Mouse (Mus musculus): ENCODE measurements around the gene Cbx4. TPM values are rescaled to one million over a fixed set of nuclear protein-coding genes. Genes with fewer than 3 reads are reported as not detected.

Cbx4 gene
- total RNA-seq, 2 experiments from 2014 or later = 57.3 to 59.4 TPM

DNA sequence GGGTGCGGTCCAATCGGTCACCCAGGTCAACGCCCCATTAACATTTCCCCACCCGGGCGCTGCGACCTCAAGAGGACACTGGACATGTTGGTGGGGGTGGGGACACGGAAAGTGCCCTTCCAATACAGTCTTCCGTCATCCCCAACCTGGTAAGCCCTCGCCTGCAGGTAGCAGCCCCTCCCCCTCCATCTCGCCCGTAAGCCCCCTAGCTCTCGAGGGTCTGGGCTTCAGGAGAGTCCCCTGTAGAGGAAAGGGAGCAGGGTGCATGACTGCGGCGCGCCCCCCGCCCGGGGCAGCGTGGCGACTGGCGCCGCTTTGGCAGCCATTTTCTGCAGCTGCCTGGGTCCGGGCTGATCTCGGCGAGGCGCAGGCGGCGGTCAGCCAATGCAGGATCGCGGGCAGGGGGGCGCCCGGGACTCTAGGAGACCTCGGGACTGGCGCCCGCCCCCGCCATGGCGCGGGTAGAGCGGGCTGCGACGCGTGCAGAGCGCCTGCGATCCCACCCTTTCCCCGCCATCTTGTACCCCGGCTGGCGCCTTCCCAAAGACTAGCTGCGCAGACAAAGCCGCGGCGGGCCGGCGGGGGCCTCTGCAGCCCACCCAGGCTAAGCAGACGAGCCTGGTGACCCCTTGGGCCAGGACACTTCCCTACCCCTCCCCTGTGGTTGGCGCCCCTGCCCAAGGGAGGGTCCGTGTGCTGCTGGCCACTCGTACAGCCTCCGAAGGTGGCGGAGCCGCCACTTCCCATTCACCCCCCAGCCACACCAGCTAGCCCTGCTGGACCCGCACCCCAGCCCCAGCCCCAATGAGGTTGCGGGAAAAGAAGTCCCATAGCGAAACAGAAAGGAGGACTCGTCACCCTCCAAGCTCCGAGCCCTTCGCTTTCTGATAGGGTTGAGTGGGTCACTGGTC, 29.5 kb downstream of the Cbx4 start:
- peak in 1 of 2 experiments; percentile 63 for DNase-seq

DNA sequence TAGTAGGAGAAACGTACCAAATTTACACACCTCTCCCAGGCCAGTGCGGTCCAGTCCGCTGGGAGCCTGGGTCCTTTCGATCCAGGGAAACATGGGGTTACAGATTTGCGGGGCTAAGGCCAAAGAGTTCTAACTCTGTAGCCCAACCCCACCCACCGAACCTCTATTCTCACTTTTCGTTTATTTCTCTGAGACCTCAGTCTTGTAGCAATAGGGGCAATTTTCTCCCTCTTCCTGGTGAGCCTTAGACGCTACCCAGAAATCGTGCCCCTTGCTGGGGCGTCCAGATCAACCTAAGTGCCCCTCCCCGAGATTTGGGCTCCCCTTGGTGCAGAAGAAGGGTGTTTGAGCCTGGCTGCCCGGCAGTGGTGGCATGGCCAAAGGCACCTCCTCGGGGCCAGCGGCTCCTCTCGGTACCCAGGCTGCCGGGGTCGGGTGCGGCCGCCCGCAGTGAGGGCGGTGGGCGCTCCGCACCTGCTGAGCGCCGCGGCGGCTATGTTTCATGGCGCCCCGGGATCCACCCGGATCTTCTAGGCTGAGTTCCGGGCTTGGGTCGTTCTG, 30.4 kb downstream of the Cbx4 start:
- DNase-seq = peak; percentile 27 to 38

DNA sequence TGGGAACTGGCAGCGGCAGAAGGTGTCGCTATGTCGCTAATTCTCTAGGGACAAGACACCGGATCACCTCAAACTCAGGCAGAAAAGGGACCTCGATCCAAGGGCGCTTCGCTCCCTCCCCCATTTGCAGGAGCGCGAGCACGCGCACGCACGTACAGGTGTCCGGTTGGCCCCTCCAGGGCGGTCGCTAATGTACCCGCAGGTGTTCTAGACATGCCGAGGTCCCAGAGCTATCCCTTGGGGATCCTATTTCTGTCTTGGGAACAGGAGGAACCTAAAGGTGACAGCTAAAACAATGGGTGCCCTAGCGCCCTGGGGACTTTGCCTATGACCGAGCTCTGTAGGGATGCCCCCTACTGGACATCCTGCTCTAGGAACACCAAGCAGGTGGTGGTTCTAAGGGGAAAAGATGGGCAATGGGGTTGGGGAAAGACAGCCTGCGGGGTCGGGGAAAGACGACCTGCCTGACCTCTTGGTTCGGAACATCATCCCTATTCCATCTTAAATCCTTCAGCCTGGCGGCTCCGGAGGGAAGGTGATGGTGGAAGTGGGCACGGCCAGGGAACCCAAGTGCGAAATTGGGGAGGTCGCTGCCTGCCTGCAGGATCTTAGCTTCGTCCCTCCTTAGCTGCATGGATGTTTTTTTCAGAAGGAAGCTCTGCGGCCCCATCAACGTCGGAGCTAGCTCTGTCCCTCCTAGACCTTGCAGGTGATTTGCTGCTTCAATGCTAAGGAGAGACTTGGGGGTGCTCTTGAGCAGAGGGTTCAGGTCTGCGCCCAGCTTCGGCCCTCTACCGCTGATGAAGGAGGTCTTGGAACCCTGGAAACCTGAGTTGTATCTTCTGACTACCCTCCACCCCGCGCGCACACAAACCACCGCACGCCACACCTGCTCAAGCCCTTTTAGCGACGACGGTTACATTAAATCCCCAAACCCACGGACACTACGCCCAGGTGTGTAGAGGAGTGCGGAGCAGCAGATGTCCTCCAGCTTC, 31.4 kb downstream of the Cbx4 start:
- peak; percentile 26 to 36 for DNase-seq

DNA sequence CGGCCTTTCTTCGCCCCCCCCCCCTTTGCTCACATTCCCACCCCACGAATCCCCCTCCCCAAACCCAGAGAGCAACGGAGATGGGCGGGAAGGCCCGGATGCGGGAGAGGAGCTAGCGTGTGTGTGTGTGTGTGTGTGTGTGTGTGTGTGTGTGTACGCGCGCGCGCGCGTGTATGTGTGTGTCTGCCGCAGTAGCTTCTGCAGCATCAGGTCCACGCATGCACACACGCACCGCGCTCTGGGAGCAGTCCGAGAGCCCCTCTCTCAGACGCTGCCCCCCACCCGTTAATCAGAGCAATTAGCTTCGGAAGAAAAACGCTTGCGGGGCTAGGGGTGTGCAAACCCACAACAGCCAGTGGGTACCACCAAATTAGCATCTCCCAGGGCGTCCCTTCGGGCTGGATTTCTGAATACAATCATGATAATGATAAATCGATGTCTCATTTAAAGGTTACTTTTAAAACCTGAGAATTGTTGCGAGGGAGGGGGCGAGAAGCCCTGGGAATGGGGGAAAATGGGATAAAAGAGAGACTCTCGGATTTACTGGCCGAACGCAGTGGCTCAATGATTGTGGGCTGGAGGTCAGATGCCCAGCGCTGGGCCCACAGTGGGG, 32.2 kb downstream of the Cbx4 start:
- DNase-seq = peak; percentile 38 to 51

DNA sequence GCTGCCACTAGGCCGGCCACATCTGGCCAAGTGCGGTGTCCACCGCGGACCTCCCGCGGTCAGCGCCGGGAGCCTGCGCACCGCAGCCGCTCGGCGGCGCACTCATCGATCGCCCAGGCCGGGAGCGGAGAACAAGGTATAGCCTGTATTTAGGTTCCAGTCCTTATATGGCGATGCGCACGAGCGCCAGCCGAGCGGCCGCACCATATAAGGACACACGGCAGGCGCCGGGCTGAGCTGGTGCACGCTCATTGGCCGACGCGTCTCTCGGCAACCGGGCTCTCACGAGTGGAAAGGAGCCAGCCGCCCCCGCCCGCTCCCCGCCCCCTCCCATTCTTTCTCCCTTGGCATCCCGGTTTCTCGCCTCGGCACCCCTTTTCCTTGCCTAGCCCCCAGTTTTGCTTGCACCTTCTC, 32.8 kb downstream of the Cbx4 start:
- DNase-seq = peak; percentile 81 to 84

DNA sequence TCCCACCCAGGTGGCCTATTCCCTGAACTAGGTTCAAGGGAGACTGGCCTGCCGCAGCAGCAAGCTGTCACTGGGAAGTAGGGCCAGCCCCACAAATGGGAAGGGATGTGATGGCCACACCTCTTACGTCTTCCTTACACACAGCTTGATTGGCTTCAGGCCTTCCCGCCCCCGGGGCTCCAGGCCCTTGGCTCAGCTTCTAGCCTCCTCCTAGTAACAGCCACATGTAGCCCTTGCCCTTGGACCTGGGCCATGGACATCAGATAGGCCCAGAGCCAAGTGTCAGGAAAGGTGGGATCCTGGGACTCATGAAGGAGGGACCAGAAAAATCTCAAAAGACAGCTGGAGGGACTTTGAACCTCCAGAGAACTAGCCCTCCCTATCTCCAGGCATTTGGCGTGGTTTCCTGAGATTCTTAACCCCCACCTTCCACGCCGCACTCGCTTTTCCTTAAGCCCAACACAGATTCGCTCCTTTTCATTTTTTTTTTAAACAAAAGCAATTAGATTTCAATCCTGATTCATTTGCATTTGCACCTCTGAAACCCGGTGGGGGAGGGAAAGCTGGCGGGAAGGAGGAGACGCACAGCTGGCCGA, 33.3 kb downstream of the Cbx4 start:
- peak in 1 of 2 experiments; percentile 21 for DNase-seq

DNA sequence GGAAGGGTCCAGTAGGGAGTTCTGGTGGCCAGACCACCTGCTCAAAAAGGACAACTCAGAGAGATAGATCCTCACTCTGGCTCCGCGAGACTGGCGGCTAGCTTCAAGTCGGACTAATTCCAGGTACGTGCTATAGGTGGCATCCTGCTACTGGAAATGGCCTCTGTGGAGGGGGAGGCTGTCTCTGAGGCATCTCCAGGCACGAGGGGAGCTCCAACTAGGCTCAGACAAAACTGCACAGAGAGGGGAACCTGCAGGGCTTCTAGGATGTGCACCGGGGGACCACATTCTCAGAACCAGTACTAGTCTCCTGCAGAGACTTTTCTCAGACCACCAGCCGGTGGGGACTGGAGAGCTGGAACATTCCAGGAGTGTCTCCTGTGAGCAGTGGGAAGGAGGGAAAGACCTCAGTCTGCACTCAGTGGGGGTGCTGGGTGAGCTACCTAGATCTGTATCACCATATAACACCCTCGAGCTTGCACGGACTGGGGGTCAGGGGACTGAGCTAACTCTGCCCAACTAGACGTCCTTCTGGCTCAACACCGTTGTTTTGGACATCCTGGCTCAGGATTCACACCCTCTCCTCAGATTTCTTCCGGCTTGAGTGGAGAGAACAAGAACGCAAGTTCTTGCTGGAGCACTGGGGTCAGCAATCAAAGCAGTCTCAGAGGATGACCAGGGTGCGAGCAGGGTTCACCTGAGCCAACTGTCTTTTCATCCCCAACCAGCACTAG, 33.9 kb downstream of the Cbx4 start:
- peak; percentile 34 to 42 for DNase-seq

DNA sequence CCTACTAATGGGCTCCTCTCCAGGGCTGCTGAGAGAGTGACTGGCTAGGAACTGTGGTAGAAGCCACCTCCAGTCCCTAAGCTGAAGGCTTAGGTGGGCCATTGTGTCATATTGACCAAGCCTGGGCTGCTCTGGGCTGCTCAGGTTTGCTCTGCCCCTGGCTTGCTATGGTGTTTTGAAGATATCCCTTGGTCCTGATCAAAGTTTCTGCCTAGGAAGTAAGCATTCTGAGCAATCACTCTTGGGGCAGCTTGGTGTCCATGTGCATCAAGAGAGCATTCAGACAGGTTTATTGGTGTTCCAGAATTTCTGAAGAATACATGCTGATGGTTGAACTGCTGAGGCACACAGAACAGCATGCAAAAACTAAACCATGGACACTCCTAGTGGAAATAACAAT, 34.6 kb downstream of the Cbx4 start:
- no peak for DNase-seq

DNA sequence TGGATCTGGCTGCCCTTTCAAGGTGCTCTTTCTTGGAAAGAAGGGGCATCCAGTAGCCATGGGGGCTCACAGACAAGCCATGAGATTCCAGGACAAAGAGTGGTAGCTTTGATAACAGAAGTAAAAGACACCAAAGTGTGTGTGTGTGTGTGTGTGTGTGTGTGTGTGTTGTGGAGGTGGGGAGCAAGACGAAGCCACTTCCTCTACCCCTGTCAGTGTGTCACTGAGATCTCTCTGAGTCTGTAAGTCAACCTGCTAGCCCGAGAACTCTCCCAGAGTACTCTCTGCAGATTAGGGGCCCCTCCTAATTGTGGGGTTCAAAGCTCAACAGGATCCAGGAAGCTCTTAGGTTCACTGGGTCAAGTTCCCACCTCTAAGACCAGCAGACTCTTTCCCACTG, 35.7 kb downstream of the Cbx4 start:
- no peak for DNase-seq

DNA sequence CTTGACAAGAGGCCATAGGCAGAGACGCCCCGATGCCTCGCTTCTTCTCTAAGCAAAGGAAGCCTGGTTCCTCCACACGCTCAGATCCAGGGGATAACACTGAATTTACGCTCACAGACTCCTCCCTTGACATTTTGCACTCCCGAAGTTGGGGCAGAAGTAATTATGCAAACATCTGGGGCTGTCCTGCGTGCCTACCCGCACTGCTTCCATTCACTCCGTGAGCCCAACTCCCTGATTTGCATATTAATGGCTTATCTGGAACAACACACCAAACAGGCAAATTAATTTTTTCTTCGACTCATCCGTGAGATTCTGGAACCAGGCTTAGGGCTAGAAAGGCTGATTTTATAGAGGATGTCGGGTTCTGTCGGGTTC, 37.9 kb downstream of the Cbx4 start:
- no peak for DNase-seq

DNA sequence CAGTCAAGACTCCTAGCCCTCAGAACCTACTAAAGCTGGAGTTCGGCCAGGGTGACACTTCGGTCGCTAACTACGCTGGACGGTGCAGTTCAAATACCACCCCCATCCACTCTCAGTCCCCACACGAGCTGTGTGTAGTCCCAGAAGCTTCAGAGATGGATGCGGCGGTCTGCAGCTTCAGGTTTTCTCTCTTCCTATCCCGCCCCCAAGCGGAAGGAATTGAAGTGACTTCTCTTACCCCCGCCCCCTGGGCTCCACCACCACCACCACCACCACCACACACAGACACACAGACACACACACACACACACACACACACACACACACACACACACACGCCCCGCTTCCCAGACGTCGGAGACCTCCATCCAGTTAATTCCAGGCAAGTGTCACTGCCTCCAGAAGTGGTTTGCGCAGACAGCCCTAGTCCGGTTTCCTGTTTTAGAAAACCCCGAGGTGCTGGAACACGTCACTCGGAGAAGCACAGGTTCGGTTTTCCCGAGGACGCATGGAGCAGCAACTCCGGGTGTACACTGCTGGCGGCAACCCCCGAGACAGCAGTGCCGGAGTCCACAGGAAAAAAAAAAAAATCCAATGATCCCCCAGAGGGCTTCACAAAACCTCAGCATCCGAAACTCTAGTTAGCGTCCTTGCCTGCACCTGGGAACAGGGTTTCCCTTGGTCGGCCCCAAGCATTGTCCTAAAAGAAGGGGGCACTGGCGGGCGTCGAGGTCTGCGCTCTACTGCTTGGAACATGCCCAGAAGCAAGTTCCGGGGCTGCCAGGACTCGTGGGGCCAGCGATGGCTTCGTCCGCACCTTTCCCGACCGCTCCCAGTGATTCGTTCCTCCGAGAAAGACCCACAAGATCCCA, 38.5 kb downstream of the Cbx4 start:
- no peak for DNase-seq

DNA sequence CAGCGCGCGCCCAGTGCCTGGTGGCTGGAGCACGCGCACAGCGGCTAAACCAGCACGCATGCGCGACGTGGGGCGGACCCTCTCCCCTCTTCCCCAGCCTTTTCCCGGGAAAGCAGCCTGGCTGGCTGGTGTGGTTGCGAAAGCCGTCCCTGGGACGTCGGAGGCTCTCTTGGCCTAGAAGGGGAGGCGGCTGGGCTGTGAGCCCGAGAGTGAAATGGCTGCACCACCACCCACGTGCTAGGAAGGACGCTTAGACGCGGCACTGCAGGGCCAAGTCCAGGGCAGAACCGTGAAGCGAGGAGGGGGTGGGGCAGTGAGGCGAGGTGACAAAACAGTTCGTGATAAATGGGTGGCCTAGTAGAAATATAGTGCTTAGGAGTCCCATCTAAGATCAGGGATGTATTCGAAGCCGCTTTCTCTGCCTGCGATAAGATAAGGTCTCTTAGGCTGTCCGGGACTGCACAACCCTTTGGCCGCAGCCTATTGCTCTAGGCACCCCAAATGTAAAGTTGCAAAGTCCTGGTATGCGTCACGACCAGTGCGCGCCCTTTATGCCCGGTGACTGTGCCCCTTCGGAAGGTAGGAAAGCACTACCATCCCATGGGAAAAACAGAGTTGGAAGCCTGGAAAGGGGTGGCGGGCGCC, 39.3 kb downstream of the Cbx4 start:
- DNase-seq = peak; percentile 9 to 22

DNA sequence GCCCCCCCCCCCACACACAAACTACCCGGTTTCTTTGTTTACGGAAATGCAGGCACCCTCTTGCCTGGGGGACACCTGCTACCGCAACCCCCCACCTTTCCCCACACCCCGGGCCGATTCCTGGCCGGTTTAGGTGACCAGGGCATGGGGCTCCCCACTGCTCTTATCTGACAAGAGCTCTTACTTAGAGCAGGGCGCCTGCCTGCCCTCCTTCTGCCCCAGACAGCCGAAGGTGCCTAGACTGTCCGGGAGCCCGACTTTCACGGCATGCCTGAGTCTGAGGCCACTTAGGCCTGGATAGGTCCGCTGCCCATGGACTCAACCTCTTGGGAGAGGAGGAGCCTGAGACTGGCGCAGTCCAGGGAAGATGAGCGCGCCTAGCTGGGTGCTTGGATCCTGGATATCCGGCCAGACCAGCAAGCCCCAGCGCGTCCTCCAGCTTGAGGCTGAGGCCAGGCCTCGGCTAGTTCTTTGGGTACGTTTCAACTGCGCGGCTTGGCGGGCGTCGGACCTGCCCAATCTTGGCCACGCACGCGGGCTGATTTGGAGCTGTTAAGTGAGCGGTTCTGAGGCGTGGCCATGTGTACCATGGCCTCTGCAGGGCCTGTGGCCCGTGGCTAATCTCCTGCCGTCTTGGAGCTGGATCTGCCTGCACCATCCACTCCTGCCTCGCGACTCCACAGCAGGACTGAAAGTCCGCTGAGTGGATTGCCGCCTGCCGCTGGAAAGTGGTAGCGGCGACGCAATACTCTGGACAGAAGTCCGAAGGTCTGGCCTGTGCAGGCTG, 41.3 kb downstream of the Cbx4 start:
- DNase-seq = no peak

DNA sequence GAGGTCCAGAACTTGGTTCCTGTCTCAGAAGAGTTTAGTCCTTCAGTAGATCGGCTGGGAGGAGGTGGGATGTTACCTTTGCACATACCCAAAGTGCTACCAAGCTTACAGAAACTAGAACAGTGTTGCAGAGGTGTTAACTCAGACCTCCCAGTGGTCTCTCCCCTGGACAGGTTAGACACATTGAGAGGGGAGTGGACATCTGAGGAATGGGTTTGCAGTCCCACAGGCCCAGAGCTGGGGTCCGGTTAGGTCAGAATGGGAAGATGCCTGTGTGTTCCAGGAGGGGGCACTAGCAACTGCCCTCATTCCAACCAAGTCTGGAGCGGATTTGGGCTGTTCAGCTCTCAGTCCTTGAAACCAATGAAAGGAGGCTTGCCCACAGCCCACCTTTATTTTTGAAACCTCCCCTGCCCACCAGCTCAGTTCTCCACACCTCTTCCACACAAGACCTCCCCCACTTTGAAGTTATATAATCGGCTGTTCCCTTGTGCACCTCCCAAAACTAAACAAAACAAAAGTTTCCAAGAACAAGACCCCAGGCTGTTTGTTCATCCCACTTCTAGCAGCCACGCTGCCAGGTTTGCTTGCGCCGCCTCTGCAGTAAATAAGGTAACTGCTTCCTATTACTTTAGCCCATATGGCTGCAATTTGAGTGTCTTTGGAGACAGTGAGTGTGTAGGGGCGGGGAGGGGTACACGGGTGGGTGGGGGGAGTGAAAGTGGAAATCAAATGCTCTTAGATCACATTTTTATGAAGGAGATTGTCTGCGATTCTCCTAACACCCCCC, 42.1 kb downstream of the Cbx4 start:
- DNase-seq = no peak

DNA sequence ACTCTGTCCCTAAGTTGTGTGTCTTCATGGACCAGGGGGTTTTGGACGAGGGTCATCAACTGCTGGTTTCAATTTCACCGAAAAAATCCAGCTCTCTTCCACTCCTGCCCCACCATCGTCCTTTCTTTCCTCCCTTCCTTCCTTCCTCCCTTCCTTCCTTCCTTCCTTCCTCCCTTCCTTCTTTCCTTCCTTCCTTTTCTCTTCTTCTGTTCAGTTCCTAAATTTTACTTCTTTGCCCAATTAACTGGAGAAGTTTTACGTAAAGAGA, 42.8 kb downstream of the Cbx4 start:
- DNase-seq = no peak

DNA sequence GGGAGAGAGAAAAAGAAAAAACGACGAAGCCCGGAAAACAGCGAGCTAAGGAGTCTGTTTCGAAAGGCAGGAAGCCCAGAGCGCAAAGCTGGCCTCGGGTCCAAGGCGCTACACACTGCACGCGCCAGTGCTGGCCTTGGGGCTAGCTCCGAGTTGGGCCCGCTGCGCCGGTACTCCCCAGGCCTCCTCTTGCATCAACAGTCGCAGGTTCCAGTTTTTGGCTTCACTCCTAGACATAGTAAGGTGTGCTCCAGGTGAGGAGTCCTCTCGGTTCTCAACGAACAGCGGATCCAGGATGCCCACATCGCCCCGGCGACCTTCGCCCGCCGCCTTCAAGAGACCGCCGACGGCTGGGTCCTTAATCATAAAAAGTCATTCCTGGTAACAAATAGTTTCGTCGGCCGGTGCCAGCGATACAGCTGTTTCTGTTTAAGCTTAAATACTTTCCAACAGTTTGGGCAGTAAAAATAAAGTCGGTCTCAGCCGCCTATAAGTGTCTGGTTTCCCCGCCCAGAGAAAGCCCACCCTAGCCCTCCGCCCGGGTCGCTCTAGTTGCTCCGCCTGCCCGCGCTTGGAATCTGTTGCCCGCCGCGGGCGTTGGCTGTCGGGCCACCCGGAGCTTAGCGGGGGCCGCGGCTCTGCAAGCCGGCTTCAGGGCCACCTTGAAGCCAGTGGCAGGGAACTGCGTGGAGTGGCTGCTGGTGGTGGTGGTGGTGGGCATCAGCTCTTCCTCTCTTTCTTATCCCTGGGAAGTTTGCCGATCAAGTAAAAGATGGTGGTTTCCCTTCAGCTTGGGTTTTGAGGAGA, 43.4 kb downstream of the Cbx4 start:
- no peak for DNase-seq

DNA sequence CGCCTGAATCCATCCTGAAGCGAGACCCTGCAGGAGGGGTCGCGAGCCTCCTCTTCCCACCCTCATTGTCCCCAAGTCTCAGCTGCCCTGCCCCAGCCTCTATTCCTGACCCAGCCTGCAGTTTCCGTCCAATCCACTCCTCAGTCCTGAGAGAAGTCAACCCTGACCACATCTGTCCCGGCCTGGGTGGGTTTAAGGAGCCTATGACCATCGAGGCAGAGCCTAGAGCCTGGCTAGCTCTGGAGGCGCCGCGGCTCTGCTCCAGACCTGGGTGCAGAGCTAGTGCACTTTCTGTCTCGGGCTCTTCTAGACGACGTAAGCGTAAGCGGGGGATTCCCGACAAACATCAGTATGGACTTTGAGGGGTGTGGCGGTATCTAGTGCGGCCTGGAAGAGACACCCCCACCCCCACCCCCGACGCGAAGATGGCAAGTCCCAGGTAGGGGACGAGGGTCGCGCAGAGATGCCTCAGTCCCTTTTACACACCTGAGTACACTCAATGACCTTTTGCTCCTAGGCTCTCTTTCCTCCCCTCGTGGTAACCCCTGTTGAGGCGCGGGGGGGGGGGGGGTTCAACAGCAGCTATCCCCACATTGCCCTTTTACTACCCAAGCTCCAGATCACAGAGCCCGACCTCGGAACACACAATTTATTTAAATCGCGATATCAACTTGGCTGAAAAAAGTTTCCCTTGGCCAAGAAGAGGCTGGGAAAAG, 44.1 kb downstream of the Cbx4 start:
- DNase-seq = no peak
